Mouse (Mus musculus): ENCODE results near the gene Mylip.
A peak's percentile ranks its signal among the peaks of the same experiment; 100 is the strongest.

The Mylip gene

DNA sequence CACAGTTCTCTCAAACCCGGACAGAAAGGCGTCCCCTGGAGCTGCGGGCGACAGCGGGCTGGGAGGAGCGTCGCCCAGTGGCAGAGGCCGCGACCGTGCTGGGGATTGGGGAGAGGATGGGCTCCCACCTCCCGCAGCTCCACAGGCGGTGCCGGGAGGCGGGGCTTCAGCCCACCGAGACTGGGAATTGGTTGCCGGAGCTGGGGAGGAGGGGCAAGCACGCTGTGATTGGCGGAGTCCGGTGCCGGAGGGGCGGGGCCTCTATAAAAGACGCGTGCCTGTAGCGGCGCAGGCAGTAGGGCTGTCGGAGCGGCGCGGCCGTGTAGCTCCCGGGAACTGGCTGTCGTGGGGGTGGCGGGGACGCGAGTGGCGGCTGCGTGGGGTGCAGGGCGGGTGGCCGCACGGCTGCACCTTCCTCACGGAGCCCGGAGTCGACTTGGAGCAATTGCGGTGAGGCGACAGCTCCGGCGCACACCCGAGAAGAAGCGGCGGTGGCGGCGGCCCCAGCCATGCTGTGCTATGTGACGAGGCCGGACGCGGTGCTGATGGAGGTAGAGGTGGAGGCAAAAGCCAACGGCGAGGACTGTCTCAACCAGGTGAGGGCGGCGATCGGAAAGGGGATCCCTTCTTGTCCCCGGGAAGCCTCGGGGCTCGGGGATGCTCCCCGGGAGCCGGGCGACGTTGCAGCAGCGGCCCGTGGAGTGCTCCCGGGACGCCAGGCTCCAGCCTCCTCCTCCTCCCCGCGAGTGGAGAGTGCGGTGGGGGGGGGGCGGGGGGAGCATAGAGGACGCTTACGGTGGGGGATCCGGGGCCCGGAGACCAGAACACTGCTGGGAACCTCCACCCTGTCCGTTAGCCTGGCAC lies at the start of gene Mylip:
Mylip (plus strand) TSS at position 295 of the 864 bp plus-strand sequence.
- DNase-seq (ENCODE audit: low spot score in 2 of 2), result peak; percentile 98 to 99

DNA sequence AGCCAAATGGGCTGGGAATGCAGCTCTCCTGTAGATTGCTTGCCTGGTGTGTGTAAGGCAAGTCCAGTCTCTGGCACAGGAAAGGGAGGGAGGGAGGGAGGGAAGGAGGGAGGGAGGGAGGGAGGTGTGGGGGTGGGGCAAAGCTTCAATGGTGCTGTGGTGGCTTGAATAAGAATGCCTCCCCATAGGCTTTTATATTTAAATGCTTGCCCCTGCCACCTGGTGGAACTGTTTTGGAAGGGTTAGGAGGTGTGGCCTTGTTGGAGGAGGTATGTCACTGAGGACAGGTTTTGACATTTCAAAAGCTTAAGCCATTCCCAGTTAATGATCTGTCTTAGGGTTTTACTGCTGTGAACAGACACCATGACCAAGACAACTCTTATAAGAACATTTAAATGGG lies 47.6 kb upstream of the Mylip start:
- no peak for DNase-seq (ENCODE audit: low spot score in 2 of 2)

DNA sequence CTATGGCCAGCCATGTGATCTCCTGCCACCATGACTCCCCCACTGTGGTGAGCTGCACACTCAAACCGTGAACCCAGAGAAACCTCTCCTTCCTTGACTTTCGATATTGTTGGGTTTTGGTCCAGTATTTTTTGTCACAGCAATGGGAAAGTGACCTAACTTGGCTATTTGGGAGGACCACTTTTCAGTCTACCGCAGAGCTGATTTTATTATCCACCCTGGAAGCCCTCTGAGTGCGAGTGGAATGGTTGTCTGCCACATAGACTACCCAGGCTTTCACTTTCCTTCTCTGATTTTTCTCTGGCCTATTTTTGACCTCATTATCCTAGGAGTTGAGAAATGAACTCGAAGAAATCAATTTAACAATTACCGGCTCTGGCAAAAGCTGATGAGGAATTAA lies 46.0 kb upstream of the Mylip start:
- no peak for DNase-seq (ENCODE audit: low spot score in 2 of 2)

DNA sequence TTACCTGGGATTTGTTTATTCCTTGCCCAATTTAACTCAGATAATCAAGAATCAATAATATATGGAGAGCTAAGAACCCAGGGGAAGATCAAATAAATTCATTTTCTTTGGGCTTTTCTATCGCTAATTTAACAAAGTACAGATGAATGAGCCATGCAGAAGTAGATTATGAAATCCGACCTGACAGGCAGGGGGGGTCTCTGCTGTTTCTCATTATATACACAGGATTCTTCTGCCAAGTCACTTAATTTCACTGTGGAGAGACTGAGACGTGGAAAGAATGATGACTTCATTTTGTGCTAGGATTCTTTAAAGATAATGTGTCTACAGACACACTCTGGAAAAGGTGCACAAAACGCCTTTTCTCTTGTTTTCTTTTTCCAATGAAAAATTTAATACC lies 45.6 kb upstream of the Mylip start:
- DNase-seq (ENCODE audit: low spot score in 2 of 2), result no peak

DNA sequence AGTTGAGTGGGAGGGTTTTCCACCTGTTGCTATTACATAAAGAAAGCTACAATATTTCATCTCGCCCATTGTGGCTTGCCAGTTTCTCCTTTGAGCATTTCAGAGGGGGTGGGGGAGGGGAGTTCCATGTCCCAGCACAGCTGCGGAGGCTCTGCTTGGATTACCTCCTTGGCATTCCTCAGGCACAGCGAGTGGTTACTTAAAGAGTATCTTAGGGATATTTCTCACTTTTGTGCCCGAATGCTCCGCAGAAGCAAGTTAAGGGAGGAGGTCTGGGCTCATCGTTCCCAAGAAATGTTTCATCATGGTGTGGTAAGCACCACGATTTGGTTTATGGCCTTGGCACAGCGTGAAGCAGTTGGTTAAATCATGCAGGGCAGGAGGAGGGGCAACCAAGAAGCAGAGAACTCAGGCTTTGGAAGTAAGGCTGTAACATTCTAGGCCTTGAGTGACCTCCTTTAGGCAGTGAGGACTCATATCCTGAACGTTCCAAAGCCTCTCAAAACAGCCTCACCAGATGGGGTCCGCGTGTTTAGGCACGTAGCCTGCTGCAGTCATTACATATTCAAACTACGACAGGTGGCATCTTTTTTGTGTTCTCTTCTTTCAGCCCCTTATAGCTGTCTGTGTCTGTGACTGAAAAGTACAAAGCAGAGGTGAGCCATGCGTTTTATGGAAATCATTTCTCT lies 43.9 kb upstream of the Mylip start:
- peak in 1 of 2 experiments; percentile 38 for DNase-seq (ENCODE audit: low spot score in 2 of 2)

DNA sequence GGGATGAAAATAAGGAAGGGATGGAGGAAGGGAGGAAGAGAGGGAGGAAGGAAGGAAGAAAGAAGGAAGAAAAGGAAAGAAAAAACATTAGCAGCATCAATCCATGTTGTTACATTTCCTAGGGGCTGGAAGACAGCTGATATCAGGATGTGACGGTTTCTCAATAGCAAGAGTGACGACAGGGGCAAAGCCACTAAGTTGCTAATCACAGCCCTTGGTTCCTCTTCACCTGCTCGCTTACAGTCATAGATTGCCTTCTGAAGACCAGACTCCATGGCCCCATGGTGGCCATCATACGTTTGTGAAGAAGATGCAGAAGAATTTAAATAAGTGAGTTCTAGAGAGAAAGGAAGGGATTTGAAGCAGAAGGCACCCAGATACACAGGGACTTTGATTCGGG lies 38.1 kb upstream of the Mylip start:
- DNase-seq (ENCODE audit: low spot score in 2 of 2), result no peak

DNA sequence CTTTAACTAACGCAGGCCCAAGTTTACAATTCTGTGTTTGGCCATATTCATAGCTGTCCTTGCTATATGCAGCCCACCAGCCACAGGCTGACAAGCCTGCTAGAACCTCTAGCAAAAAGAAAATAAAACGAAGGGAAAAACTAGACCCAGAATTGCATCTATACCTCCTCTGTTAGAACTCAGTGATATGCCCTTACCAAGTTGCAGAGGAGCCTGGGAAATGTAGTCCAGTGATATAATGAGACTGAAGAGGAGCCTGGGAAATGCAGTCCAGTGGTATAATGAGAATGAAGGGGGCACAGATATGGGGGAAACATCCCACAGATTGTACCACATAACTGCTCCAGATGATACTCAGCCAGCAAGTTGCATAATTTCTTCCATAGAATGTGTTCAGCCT lies 34.7 kb upstream of the Mylip start:
- no peak for DNase-seq (ENCODE audit: low spot score in 2 of 2)

DNA sequence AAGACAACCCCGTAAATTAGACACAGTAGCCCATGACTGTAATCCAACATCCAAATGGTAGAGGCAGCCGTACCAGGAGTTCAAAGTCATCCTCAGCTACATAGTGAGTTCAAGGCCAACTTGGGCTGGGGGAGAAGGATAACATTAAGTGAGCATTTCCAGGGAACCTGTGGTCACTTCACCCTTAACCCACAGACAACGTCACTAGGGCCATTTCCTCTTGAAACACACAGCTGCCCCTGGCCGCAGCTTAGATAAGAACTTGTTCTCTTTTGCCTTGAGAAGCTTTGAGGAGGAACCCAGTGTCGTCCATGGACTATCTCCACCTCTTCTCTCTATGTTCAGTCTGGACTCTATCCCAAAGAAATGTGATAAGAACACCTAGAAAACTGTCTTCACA lies 31.3 kb upstream of the Mylip start:
- DNase-seq (ENCODE audit: low spot score in 2 of 2), result no peak

DNA sequence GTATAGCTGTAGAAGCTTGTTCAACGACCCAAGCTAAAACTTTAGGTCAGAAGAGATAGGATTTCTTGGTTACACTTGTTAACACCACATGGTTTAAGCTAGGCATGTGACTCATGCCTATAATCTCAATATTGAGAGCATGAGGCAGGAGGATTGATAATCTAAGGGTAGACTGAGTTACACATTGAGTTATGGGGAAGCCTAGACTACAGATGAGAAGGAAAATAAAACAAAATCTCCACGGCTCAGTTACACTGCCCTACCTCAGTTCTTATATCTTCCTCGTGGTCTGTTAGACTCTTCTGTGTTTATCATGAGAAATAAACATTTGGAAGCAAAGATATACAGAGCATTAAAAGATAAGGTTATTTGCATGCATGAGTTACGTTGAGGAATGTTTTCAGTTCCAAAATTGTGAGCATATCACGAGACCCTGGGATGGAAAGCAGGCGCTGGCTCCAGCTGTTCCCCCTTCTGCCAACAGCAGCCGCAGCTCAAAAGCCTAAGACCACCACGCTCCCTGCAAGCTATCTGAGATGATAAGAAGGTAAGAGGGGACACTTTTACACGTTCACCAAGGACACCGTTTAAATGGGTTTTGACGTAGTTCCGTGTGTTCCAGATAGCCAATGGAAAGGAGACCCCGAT lies 30.7 kb upstream of the Mylip start:
- no peak for DNase-seq (ENCODE audit: low spot score in 2 of 2)

DNA sequence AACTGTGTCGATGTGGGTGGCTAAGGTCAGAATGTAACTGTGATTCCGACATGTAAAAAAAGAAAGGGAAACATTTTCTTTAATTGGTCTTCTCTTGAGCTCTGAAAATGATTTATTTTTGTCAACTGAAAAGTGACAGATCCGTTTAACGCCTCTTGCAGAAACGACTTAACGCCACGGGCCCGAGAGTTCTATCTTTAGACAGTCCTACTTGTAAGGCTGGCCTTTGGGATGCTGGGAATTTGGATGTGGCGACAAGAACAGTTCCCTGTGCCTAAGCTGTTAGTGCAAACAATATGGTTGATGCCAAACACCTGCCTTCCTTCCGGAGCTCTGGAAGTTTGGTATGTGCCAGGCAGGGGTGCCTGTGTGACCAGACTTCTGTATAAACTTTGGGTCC lies 23.8 kb upstream of the Mylip start:
- DNase-seq (ENCODE audit: low spot score in 2 of 2), result no peak

DNA sequence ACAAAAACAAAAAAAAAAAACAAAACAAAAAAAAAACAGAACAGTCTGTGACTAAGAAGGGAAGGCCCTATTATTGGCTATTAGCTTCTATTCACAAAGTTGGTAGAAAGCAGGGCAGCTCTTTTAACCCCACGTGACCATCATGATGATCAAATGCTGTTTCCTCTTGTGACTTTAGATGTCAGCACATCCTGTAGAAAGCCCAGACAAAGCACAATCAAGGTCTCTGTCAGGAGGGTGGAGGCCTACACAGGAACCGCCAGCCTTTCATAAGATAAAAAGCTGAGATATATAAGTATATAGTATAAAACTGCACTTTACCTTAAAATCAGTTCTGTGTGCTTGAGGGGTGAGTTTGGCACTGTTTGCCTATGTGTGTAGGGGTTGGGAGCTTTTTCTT lies 17.9 kb upstream of the Mylip start:
- DNase-seq (ENCODE audit: low spot score in 2 of 2), result no peak

DNA sequence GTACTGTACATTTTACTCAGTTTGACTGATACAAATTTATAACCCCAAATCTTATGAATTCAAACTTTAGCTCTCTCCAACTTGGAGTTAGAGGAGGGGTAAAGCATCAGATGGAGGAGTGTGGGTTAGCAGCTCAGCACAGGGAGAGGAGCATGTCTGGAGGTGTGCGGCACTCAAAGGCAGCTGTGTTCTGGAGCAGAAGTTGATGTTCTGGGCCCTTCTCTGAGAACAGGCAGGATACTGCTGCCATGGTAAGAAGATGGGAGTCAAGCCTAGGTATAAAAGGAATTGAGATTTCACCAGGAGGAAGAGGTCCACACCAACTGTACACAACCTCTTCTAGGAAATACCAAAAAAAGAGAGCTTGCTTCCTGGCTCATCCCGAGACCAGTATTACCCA lies 17.1 kb upstream of the Mylip start:
- DNase-seq (ENCODE audit: low spot score in 2 of 2), result no peak

DNA sequence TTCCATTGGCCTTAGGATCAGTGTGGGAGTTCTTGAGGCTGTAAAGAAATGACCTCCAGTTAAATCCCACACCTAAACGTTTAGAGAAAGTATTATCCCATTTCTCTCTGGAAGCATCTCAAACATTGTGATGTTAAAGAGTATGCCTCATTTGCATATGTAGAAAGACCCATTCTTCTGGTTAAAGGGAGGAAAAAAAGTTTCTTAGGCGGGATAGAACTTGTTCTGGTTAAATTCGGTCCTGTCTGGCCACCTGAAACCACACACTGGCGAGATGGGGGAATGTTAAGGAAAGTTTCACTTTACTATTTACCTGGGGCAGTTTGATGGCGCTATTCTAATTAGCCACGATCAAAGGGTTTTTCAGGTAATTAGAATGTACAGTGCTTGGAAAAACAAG lies 14.7 kb upstream of the Mylip start:
- no peak for DNase-seq (ENCODE audit: low spot score in 2 of 2)

DNA sequence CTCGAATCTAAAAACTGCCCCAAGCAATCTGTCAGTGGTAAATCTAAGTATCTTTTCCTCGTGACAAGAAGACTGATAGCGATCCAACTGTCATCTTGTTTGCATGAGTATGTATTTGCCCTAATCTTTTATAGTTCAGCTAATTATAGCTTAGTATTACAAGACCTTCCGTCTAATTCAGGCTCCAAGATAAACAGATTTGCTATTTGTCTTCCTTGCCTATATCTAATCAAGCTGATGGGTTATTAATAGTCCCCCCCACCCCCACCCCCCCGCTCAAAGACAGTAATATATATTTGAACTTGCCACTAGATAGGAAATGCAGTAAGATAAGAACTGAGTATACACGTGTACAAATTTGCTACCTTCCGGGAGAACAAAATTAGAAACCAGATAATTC lies 7.3 kb upstream of the Mylip start:
- DNase-seq (ENCODE audit: low spot score in 2 of 2), result no peak

DNA sequence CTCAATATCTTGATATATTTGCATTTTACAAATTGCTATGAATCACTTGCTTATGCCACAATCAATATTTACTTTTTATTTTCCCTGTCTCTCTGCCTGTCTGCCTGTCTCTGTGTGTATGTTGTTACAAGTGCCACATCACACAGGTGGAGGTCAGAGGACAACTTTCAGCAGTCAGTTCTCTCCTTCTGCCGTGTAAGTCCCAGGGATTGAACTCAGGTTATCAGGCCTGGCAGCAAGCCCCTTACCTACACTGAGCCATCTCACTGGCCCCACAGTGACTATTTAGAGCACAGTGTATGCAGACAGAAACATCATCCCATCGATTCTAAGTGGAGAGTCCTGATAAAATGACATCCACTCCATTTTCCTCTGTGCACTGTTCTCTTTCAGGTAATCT lies 4.9 kb upstream of the Mylip start:
- no peak for DNase-seq (ENCODE audit: low spot score in 2 of 2)

DNA sequence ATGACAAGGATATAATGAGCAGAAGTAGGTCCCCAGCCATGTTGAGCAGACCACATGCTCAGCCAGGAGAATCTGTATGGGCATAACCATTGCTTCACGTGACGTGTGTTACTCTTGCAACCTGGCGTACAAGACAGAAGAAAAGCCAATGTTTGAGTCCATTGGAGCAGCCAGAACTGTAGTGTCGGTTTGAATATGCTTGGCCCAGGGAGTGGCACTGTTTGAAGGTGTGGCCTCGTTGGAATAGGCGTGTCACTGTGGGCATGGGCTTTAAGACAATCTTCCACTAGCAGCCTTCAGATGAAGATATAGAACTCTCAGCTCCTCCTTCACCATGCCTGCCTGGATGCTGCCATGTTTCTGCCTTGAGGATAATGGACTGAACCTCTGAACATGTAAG lies 4.0 kb upstream of the Mylip start:
- no peak for DNase-seq (ENCODE audit: low spot score in 2 of 2)

DNA sequence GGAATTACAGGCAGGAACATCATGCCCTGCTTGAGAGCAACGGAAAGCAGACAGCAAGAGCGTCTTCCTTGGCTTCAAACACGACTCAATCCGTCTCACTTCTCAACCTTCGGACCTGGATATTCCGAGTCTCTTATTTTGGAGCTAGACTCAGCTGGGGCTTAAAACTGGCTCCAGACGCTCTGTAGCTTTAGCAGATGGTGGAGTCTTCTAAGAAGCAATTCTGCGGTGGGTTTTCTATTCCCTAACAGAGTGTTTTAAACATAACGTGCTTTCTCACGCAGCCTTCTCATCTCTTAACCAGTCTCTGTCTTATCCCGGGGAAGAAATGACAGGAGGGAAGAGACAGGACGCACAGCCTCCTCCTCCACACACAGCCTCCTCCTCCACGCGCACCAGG lies 3.3 kb upstream of the Mylip start:
- no peak for DNase-seq (ENCODE audit: low spot score in 2 of 2)

DNA sequence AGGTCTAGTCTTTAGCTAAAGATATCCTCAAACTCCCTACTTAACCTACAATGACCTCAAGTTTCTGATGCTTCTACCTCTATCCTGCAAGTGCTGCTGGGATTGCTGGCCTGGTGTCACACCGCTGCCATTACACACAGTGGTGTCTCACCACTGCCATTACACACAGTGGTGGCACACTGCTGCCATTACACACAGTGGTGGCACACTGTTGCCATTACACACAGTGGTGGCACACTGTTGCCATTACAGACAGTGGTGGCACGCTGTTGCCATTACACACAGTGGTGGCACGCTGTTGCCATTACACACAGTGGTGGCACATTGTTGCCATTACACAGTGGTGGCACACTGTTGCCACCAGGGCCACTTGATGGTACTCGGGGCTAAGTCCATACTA lies 2.3 kb upstream of the Mylip start:
- DNase-seq (ENCODE audit: low spot score in 2 of 2), result no peak

DNA sequence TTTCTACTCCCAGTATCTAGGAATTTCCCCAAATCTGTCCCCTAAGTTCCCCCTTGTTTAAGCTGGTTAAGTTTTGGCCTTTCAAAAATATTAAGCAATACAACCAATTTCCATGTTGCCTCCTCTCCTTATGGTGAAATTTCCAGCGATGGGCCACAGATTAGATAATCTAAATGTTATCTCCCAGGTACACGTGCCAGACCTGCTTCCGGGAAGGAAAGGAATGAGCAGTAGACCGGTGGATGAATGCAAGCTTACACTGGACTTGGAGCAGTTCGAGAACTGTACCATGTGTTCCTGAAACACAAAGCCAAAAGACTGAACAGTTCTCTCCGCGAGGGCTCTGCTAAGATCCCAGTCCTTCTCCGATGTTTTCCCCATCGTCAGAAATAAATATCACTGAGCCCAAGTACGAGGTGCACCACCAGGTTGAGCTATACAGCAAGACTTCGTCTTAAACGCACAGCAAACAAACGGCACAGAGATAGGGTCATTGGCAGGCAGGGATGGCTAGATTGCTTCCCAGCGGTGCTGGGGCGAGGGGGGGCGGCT lies 1.2 kb upstream of the Mylip start:
- no peak for DNase-seq (ENCODE audit: low spot score in 2 of 2)

DNA sequence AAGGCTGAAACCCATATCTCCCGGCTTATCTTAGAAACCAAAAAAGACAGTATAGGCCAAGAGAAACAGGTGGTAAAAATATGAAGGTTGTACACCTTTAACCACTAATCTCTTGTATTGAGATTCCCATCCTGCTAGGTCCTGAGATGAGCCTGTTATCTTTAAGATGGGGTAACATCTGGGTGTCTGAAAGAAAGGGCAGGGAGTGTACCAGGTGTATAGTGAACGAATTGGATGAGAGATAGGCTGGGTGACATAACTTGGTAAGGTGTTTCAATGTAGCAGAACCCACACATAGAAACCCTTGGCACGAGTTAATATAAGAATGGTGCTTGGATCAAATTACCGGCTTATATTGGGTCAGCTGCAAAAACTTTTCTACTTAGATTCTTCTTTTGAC lies 653 bp upstream of the Mylip start:
- DNase-seq (ENCODE audit: low spot score in 2 of 2), result no peak

DNA sequence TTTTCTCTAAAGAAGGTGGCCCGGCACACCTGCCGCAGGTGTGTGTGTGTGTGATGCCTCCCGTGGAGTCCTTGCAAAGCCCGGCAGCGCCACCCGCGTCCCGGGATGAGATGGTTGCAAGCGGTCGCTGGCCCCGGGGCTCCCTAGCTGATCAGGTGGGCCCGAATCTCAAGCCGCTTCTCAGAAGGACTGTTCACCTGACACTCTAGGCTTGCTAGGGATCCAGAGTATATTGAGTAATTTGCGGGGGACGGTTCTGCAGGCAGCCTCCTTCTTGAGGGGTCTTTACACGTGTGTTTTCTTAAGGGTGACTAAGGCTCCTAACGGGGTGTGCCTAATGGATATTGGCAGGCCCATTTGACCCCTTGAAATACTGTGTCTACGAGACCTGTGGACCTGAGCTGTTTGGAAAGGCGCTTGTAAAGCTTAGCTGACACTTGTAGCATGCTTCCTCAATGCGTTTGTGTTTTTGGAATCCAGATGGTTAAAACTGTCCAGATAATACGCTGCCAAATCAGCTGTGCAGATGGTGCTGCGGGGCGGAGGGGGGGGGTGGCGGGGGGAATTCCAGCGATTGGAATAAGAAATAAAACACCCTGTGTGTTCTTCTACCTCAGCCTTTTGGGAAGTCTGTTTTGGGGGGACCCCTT lies 895 bp downstream of the Mylip start:
- peak; percentile 48 to 51 for DNase-seq (ENCODE audit: low spot score in 2 of 2)
